Mouse (Mus musculus) monocyte, adult 5-6 weeks (primary cell): ENCODE results near the gene Crygn. TPM values are rescaled to one million over a fixed set of nuclear protein-coding genes. Genes with fewer than 3 reads are reported as not detected.

Source experiments
- ATAC-seq: fragments of 153-309, 156-312 bp; replicated peaks from 2 replicates; pipeline ENCODE4 v1.8.0; 2017; ENCODE audit warnings: mild to moderate bottlenecking; ENCODE audit not compliant: low TSS enrichment, insufficient number of reproducible peaks, severe bottlenecking, poor library complexity, low FRiP score
- total RNA-seq: library from RNA; stranded (forward); fragments of 200-1000, 200-491, 200-594 nt; gene quantifications from 3 replicates; pipeline ENCODE4 v1.2.3, GENCODE M21; 2017

Gene Crygn
- total RNA-seq, 1 experiment from 2014 or later: not detected

GRCm38 (mm10) chr5:24750321-24751304 is 7.2 kb downstream of the Crygn start:
- peak; percentile 62 for ATAC-seq

- no peak for ATAC-seq
These were observed 8.1 kb downstream of the Crygn start for GRCm38 (mm10) chr5:24749731-24750130.

GRCm38 (mm10) chr5:24747533-24747932 is 10.3 kb downstream of the Crygn start:
- ATAC-seq: no peak

GRCm38 (mm10) chr5:24743956-24744355 is 13.9 kb downstream of the Crygn start:
- no peak for ATAC-seq

- no peak for ATAC-seq
These were observed 16.5 kb downstream of the Crygn start for GRCm38 (mm10) chr5:24741172-24741885.

- no peak for ATAC-seq
These were observed 18.6 kb downstream of the Crygn start for GRCm38 (mm10) chr5:24739141-24739753.

GRCm38 (mm10) chr5:24738517-24738916 is 19.3 kb downstream of the Crygn start:
- ATAC-seq: no peak

- no peak for ATAC-seq
These were observed 20.2 kb downstream of the Crygn start for GRCm38 (mm10) chr5:24737595-24737994.

GRCm38 (mm10) chr5:24733771-24734426 is 23.9 kb downstream of the Crygn start:
- ATAC-seq: no peak

- ATAC-seq: no peak
These were observed 24.7 kb downstream of the Crygn start for GRCm38 (mm10) chr5:24733134-24733533.

- no peak for ATAC-seq
These were observed 26.8 kb downstream of the Crygn start for GRCm38 (mm10) chr5:24730986-24731385.

- ATAC-seq: no peak
These were observed 27.3 kb downstream of the Crygn start, which contains the start of gene Wdr86 for GRCm38 (mm10) chr5:24730488-24730871. Wdr86 (minus strand) TSS chr5:24730727.

- ATAC-seq: 0 out of 2 replicates have a peak, but pooled peaks have one; percentile 34
These were observed 27.9 kb downstream of the Crygn start for GRCm38 (mm10) chr5:24729797-24730487.

- ATAC-seq: no peak
These were observed 30.6 kb downstream of the Crygn start for GRCm38 (mm10) chr5:24726901-24727836.

- ATAC-seq: no peak
These were observed 31.9 kb downstream of the Crygn start for GRCm38 (mm10) chr5:24725897-24726296.

GRCm38 (mm10) chr5:24724805-24725204 is 33.0 kb downstream of the Crygn start:
- no peak for ATAC-seq

- ATAC-seq: no peak
These were observed 33.6 kb downstream of the Crygn start for GRCm38 (mm10) chr5:24724270-24724634.
